Mouse (Mus musculus) embryonic facial prominence, embryonic 11.5 days (tissue): ENCODE results near the gene Sntb2. TPM values are rescaled to one million over a fixed set of nuclear protein-coding genes. Genes with fewer than 3 reads are reported as not detected.
"Not testable (repeated sequence)": the region's sequence is repeated elsewhere in the genome, so short reads cannot be mapped to it uniquely, and the experiment has no call there.

Source experiments
- ATAC-seq: fragments of 200-750 bp; cut with Nextera tagmentation; replicated peaks from 2 replicates; pipeline ENCODE4 v1.8.0; 2017; ENCODE audit warnings: low read depth; ENCODE audit not compliant: insufficient number of reproducible peaks, low FRiP score, low TSS enrichment
- DNase-seq: peaks from one replicate; pipeline ENCODE4 v3.0.0-alpha.2; 2015; ENCODE audit warnings: low spot score
- H3K27ac ChIP-seq: fragments of 300-500 bp; sonication (generic); replicated peaks from 2 replicates; pipeline ENCODE4 v1.5.1; 2014; ENCODE audit warnings: mild to moderate bottlenecking, low read depth, low read length, control low read depth
- H3K27me3 ChIP-seq: fragments of 300-500 bp; sonication (generic); 2 replicates; pipeline ENCODE4 v1.6.1; 2014; ENCODE audit warnings: mild to moderate bottlenecking, low read length, moderate library complexity, mixed read lengths; ENCODE audit not compliant: control insufficient read depth, insufficient read depth
- H3K36me3 ChIP-seq: fragments of 300-500 bp; sonication (generic); replicated peaks from 2 replicates; pipeline ENCODE4 v1.6.1; 2014; ENCODE audit warnings: low read depth, mild to moderate bottlenecking, low read length, moderate library complexity, mixed read lengths; ENCODE audit not compliant: control insufficient read depth, insufficient read depth
- H3K4me1 ChIP-seq: fragments of 300-500 bp; sonication (generic); 2 replicates; pipeline ENCODE4 v1.6.1; 2014; ENCODE audit warnings: low read length, mixed read lengths; ENCODE audit not compliant: control insufficient read depth, insufficient read depth
- H3K4me2 ChIP-seq: fragments of 300-500 bp; sonication (generic); 2 replicates; pipeline ENCODE4 v1.6.1; 2014; ENCODE audit warnings: low read depth, mild to moderate bottlenecking, control low read depth, low read length, moderate library complexity
- H3K4me3 ChIP-seq: fragments of 300-500 bp; sonication (generic); 2 replicates; pipeline ENCODE4 v1.5.1; 2014; ENCODE audit warnings: low read depth, low read length, control low read depth
- H3K9ac ChIP-seq: fragments of 300-500 bp; sonication (generic); replicated peaks from 2 replicates; pipeline ENCODE4 v1.6.1; 2014; ENCODE audit warnings: mild to moderate bottlenecking, control low read depth, low read length
- H3K9me3 ChIP-seq: fragments of 300-500 bp; sonication (generic); replicated peaks from 2 replicates; pipeline ENCODE4 v1.6.1; 2016; ENCODE audit warnings: mild to moderate bottlenecking, low read length, inconsistent platforms, mixed read lengths; ENCODE audit not compliant: control insufficient read depth
- WGBS: fragments of 180-500 bp; shearing (Covaris S2); extraction: QIAGEN DNeasy Blood & Tissue Kit; methylation state at CpG from one replicate; pipeline ENCODE4 v1.1.7; 2014; 5-methylcytosine and 5-hydroxymethylcytosine counted together
- polyA plus RNA-seq: library from polyadenylated mRNA; unstranded; fragments of >200 nt; fragmentation: Nextera tagmentation; extraction: Ambion mirVana; gene quantifications from 2 replicates; pipeline ENCODE4 v1.2.1, GENCODE M21; 2014

Sntb2 gene
- polyA plus RNA-seq, 1 experiment from 2014 or later: 7.4 TPM

DNA sequence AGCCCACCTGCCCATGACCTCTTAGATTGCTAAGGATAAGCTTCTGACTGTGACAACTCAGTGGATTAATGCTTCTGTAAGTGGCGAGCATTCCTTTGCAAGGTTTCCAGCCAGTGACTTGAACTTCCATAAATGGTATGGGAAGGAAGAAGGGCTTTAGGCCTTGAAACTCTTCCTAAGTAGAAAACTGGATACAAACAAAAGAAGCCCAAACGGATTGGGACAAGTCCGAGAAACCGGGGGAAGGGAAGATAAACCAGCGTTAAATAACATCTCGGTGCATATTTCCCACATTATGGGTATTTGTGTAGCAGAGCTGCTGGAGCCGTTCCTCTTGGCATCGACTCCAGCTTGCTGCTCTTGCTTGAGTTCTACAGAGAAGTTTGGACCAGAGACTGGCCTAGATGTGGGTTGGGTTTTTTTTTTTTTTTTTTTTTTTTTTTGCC lies 10.6 kb upstream of the Sntb2 start:
- Histone ChIP-seq H3K4me3 (no peak overlapping the region), H3K9ac (no peak overlapping the region)
- no peak for ATAC-seq

DNA sequence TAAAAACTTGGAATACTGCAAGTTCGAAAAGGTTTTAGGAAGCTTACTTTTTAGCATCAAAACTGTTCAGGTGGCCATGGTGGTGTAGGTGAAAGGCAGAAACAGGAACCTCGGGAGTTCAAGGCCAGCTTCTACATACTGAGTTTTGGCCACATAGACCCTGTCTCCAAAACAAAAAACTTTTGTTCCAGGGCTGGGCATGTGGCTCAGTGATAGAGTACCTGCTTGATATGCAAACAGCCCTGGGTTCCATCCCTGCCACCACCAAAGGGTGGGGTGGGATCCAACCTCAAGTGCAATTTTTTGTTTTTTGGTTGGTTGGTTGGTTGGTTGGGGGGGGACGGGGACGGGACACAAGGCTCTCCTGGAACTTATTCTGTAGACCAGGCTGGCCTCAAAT lies 10.1 kb upstream of the Sntb2 start:
- no peak overlapping the region for H3K4me2 ChIP-seq
- no peak for ATAC-seq
- no peak overlapping the region for H3K4me3 ChIP-seq
- no peaks in the 10 kb centered on the region for H3K27me3 ChIP-seq
- no peak overlapping the region for H3K9ac ChIP-seq
- H3K9me3 ChIP-seq: no peaks in the 10 kb centered on the region
- WGBS: 87% methylated on average over 4 of the region's 4 CpGs
- no peak overlapping the region for H3K27ac ChIP-seq
- no peak for DNase-seq
- H3K4me1 ChIP-seq: no peaks in the 10 kb centered on the region
- no peaks in the 10 kb centered on the region for H3K36me3 ChIP-seq

More for the DNA sequence above, 10.6 kb upstream of the Sntb2 start:
- no peaks in the 10 kb centered on the region for H3K4me1 ChIP-seq
- H3K36me3 ChIP-seq: no peaks in the 10 kb centered on the region
- H3K4me2 ChIP-seq: no peak overlapping the region
- no peaks in the 10 kb centered on the region for H3K27me3 ChIP-seq
- 85% methylated on average over 8 of the region's 8 CpGs for WGBS
- no peaks in the 10 kb centered on the region for H3K9me3 ChIP-seq
- H3K27ac ChIP-seq: no peak overlapping the region
- DNase-seq: no peak

DNA sequence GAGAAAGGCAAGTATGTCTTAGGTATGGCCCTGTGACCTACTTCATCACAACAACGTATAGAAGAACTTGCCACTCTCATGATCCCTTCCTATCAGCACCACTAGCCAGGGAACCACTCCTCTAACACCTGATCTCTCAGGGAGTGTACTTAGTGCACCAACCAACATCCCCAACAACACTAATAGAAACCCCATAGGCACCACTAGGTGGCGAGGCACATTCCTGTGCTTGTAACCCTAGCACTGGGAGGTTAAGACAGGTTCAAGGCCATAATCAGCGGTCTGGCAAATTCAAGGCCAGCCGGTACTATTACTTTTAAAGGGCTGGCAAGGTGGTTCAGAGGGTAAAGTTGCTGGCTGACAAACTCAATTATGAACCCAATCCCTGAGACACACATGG lies 8.3 kb upstream of the Sntb2 start:
- Histone ChIP-seq H3K4me1 (no peaks in the 10 kb centered on the region), H3K9me3 (no peaks in the 10 kb centered on the region), H3K9ac (no peak overlapping the region), H3K36me3 (no peaks in the 10 kb centered on the region), H3K27ac (no peak overlapping the region), H3K4me3 (no peak overlapping the region), H3K27me3 (no peaks in the 10 kb centered on the region), H3K4me2 (no peak overlapping the region)
- ATAC-seq (no peak), DNase-seq (peak; percentile 39)
- WGBS: 43% methylated on average over 4 of the region's 4 CpGs

DNA sequence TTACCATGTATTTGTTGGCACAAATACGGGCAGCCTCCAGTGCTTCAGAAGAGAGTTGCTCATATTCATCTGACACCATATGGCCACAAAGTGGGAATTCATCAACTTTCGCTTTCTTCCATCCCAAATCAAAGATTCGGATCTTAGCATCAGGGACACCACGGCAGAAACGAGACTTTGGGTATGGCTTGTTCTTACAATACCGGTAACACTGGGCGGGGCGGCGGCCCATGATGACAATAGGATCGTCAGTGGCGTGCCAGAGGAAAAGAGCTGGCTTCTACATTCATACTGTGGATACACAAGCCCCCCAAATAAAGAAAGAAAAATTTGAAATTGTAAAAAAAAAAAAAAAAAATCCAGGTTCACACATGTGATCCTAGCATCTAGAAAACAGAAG lies 7.4 kb upstream of the Sntb2 start:
- 94% methylated on average over 10 of the region's 11 CpGs for WGBS
- not testable (repeated sequence) for H3K27me3 ChIP-seq, H3K36me3 ChIP-seq, H3K27ac ChIP-seq, H3K4me3 ChIP-seq, H3K4me2 ChIP-seq, ATAC-seq, DNase-seq, H3K9me3 ChIP-seq, H3K4me1 ChIP-seq, H3K9ac ChIP-seq

DNA sequence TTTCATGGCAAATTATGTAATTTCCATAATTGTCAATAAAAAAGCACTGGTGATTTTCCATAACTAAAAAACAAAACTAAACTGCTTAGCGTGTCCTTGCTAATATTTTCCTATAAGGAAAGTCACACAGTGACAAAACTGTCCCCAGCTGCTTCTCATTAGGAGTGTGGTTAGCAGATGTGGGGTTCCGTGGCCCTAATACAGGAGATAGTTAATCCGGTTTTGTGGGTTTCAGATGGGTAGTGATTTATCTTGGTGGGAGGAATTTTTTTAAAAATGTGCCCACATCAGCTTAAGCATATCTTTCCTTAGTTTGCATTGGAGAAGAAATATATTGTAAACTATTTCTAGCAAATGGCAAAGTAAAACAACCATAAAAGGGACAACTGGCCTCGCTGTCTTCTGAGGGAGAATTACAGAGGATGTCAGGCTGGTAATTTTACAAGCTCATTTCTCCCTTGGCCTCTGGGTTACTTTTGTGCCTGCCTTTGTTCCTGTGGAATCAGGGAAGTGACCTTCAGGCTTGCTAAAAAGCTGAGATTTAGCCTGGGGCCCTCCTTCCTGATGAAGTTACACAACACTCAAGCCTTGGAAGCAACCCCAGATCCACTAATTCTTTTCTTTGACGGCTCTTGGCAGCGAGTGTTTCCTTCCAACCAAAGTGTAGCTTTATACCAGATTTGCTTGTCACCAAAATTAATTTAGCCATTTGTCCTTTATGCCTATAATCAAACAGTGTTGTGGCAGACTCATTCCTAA lies 6.2 kb upstream of the Sntb2 start:
- H3K4me1 ChIP-seq: no peaks in the 10 kb centered on the region
- no peaks in the 10 kb centered on the region for H3K9me3 ChIP-seq
- no peak overlapping the region for H3K4me2 ChIP-seq
- DNase-seq (peak; percentile 63), ATAC-seq (no peak)
- H3K27ac ChIP-seq: no peak overlapping the region
- no peak overlapping the region for H3K9ac ChIP-seq
- no peaks in the 10 kb centered on the region for H3K36me3 ChIP-seq
- no peaks in the 10 kb centered on the region for H3K27me3 ChIP-seq
- no peak overlapping the region for H3K4me3 ChIP-seq
- WGBS: 32% methylated on average over 6 of the region's 6 CpGs

DNA sequence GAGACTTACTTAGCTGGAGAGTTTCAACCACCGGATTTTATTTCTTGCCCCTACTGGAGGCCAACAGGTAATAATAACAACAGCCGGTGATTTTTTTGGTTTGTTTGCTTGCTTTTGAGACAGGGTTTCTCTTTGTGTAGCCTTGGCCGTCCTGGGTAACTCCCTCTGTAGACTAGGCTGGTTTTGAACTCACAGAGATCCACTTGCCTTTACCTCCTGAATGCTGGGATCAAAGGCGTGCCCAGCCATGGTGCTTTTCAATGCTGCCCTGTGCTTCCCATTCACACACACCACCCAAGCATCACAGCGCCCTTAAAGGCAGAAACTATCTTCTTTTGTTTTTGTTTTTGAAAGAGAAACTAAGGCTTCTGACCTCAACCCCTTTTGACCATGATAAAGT lies 5.6 kb upstream of the Sntb2 start:
- no peaks in the 10 kb centered on the region for H3K4me1 ChIP-seq

DNA sequence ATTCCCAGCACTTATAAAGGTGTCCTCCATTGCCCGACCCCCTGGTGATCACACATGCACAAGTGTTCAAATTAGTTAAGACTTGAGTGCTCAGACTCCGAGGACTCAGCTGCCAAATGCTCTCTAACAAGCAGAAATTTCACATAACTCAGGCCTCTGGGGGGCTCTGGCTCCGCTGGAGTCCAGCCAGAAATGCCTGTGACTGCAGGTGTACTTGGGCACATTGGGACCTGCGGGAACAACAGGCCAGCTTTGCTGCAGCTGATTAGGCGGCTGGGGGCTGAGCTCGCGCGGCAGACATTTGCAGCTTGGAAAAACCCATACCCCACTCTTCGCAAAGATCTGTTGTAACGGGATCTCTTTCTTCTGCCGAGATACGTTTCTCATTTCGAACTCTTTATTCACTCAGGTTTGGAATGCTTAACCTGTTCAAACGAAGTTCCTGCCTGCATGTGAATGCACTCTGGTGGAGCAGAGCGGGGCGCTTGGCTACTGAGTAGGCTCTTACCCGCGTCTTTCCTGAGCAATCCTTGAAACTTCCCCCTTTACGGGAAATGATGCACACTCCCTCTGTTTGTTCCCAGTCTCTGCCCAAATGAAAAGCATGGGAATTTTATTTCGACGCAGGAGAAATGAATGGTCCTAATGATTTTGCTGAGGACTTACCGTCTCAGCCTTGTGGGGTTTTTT lies 3.0 kb upstream of the Sntb2 start:
- Histone ChIP-seq H3K4me2 (peak overlapping the region; percentile 7), H3K4me3 (no peak overlapping the region), H3K9ac (no peak overlapping the region), H3K36me3 (no peaks in the 10 kb centered on the region), H3K4me1 (peaks cover 2% of the 10 kb centered on the region), H3K9me3 (no peaks in the 10 kb centered on the region), H3K27ac (no peak overlapping the region), H3K27me3 (no peaks in the 10 kb centered on the region)
- 13% methylated on average over 22 of the region's 22 CpGs for WGBS
- no peak for ATAC-seq
- DNase-seq: peak; percentile 66

More for the DNA sequence above, 5.6 kb upstream of the Sntb2 start:
- H3K27ac ChIP-seq: no peak overlapping the region
- DNase-seq (no peak), ATAC-seq (no peak)
- 67% methylated on average over 5 of the region's 5 CpGs for WGBS
- no peak overlapping the region for H3K9ac ChIP-seq
- H3K4me3 ChIP-seq: no peak overlapping the region
- H3K27me3 ChIP-seq: no peaks in the 10 kb centered on the region
- H3K4me2 ChIP-seq: no peak overlapping the region
- no peaks in the 10 kb centered on the region for H3K36me3 ChIP-seq
- H3K9me3 ChIP-seq: no peaks in the 10 kb centered on the region

DNA sequence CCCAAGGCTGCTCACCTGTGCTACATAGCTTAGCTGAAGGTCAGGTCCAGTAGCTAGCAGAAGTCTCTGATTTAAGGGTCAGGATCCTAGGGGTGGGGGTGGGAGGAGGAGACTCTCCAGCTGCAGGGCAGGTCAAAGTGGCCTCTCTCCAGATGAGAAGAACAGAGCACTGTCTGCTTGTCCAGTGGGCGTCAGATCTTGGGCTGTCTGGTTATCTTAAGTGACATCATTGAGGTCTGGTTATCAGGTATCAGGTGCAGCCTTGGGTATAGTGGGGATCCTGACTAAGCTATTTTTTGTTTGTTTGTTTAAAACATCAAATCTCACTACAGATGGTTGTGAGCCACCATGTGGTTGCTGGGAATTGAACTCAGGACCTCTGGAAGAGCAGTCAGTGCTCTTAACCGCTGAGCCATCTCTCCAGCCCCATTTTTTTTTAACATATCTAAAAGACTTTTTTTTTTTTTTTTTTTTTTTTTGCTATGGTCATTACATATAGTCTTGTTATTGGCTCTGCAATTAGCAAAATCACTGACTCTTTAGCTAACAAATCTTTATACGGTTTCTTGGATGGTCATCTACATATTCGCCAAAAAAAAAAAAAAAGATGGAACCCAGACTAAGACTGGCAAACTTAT lies 1.9 kb upstream of the Sntb2 start:
- Histone ChIP-seq H3K4me1 (peaks cover 5% of the 10 kb centered on the region), H3K4me3 (no peak overlapping the region), H3K27me3 (no peaks in the 10 kb centered on the region), H3K36me3 (no peaks in the 10 kb centered on the region), H3K9ac (no peak overlapping the region), H3K4me2 (no peak overlapping the region), H3K27ac (no peak overlapping the region), H3K9me3 (no peaks in the 10 kb centered on the region)
- ATAC-seq (no peak), DNase-seq (no peak)
- WGBS: 81% methylated on average over 4 of the region's 4 CpGs
